Mouse (Mus musculus) liver, adult 2 months (tissue): ENCODE data around the gene Lrmp. TPM values are rescaled to one million over a fixed set of nuclear protein-coding genes. Genes with fewer than 3 reads are reported as not detected.

Experiments used
- DNase-seq: peaks from one replicate; pipeline ENCODE4 v3.0.0-alpha.2; 2011; ENCODE audit warnings: low read depth, low spot score; ENCODE audit errors: extremely low read depth
- H3K27ac ChIP-seq: fragments of 200-500 bp; replicated peaks from 2 replicates; pipeline ENCODE4 v1.5.1; 2012; ENCODE audit warnings: low read depth, mild to moderate bottlenecking, control low read depth, inconsistent platforms, low read length; ENCODE audit not compliant: insufficient read depth
- H3K27me3 ChIP-seq: fragments of 200-500 bp; 2 replicates; pipeline ENCODE4 v1.6.1; 2012; ENCODE audit warnings: mild to moderate bottlenecking, moderate library complexity, low read length, inconsistent platforms; ENCODE audit not compliant: control insufficient read depth, insufficient read depth
- H3K36me3 ChIP-seq: fragments of 200-500 bp; 2 replicates; pipeline ENCODE4 v1.6.1; 2012; ENCODE audit warnings: low read length, inconsistent platforms; ENCODE audit not compliant: control insufficient read depth, insufficient read depth
- H3K4me1 ChIP-seq: fragments of 200-500 bp; 2 replicates; pipeline ENCODE4 v1.6.1; 2011; ENCODE audit warnings: low read length; ENCODE audit not compliant: control insufficient read depth, insufficient read depth
- H3K4me3 ChIP-seq: fragments of 200-500 bp; 2 replicates; pipeline ENCODE4 v1.5.1; 2011; ENCODE audit warnings: low read depth, mild to moderate bottlenecking, control low read depth, low read length, moderate library complexity; ENCODE audit not compliant: insufficient read depth
- H3K79me2 ChIP-seq: fragments of 200-500 bp; 2 replicates; pipeline ENCODE4 v1.6.1; 2012; ENCODE audit warnings: inconsistent platforms, mild to moderate bottlenecking, low read length, moderate library complexity; ENCODE audit not compliant: control insufficient read depth, insufficient read depth
- H3K9ac ChIP-seq: fragments of 200-500 bp; 2 replicates; pipeline ENCODE4 v1.6.1; 2012; ENCODE audit warnings: low read depth, mild to moderate bottlenecking, control low read depth, inconsistent platforms, low read length
- CTCF ChIP-seq: fragments of 200-500 bp; IDR thresholded peaks from 2 replicates; pipeline ENCODE4 v1.5.1; 2011; ENCODE audit warnings: low read depth, low read length, control low read depth
- POLR2A ChIP-seq: fragments of 200-500 bp; IDR thresholded peaks from 2 replicates; pipeline ENCODE4 v1.6.1; 2011; ENCODE audit warnings: low read length, control low read depth; ENCODE audit not compliant: insufficient read depth; ENCODE audit errors: extremely low read depth
- WGBS: fragments of 180-500 bp; shearing (Covaris S2); methylation state at CpG from one replicate; pipeline ENCODE4 v1.1.7; 2018; 5-methylcytosine and 5-hydroxymethylcytosine counted together
- polyA plus RNA-seq: library from polyadenylated mRNA; depleted of rRNA; stranded (reverse); fragments of >200 nt; gene quantifications from 2 replicates; pipeline ENCODE4 v1.2.3, GENCODE M21; 2012; rRNA removed
- total RNA-seq: library from RNA; depleted of rRNA; stranded (reverse); fragments of >200 nt; gene quantifications from 2 replicates; pipeline ENCODE4 v1.2.3, GENCODE M21; 2014; rRNA removed

Lrmp gene
- total RNA-seq, result 3.4 and 3.8 TPM in 2 replicates
- 1.7 and 3.6 TPM in 2 replicates for polyA plus RNA-seq

DNA sequence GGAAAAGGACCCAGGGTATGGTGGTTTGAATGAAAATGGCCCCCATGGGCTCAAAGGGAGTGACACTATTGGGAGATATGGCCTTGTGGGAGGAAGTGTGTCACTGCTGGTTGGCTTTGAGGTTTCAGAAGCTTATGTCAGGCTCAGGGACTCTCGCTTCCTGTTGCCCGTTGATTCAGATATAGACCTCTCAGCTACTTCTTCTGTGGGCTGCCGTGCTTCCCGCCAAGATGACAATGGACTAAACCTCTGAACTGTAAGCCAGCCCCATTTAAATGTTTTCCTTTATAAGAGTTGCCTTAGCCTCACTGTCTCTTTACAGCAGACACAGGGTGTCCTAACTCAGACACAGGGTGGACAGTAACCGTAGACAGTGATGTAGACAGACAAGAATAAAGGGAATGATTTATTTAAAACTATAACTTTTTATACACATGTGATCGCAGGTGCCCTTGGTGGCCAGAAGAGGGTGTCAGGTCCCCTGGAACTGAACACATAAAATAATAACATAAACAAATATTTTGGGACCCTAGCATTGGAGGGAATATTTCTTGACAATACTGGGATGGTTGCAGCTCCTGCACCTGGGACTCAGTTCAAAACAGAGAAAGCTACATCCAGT, at the start of gene Lrmp:
Gene Lrmp (plus strand): TSS at position 178 of the 622 bp plus-strand sequence.
- Histone ChIP-seq H3K9ac (no peak within 1 kb of the TSS), H3K4me1 (no peaks in the 10 kb centered on the region), H3K27ac (no peak within 1 kb of the TSS), H3K36me3 (no peaks in the 10 kb centered on the region), H3K27me3 (no peaks in the 10 kb centered on the region), H3K4me3 (no peak within 1 kb of the TSS), H3K79me2 (no peaks in the 10 kb centered on the region)
- 77% methylated on average over 6 of the region's 6 CpGs for WGBS
- peak; percentile 17 for DNase-seq
- TF ChIP-seq POLR2A (no peak), CTCF (no peak)

GRCm38 (mm10) chr6:145066416-145066815, 49.0 kb upstream of the Lrmp start:
- Histone ChIP-seq H3K27ac (no peak overlapping the region), H3K9ac (no peak overlapping the region), H3K4me1 (no peaks in the 10 kb centered on the region), H3K79me2 (no peaks in the 10 kb centered on the region), H3K27me3 (no peaks in the 10 kb centered on the region), H3K4me3 (no peak overlapping the region), H3K36me3 (no peaks in the 10 kb centered on the region)
- TF ChIP-seq POLR2A, result no peak
- TF ChIP-seq CTCF, result no peak
- no peak for DNase-seq
- 80% methylated on average over 6 of the region's 6 CpGs for WGBS

GRCm38 (mm10) chr6:145067679-145068078, 47.8 kb upstream of the Lrmp start:
- Histone ChIP-seq H3K79me2 (no peaks in the 10 kb centered on the region), H3K36me3 (no peaks in the 10 kb centered on the region), H3K27ac (no peak overlapping the region), H3K4me1 (no peaks in the 10 kb centered on the region), H3K27me3 (peaks cover 3% of the 10 kb centered on the region; the same call in 1 of the 2 replicates), H3K4me3 (no peak overlapping the region), H3K9ac (no peak overlapping the region)
- TF ChIP-seq POLR2A, result no peak
- no peak for TF ChIP-seq CTCF
- WGBS, result 83% methylated on average over 8 of the region's 8 CpGs
- DNase-seq, result no peak

DNA sequence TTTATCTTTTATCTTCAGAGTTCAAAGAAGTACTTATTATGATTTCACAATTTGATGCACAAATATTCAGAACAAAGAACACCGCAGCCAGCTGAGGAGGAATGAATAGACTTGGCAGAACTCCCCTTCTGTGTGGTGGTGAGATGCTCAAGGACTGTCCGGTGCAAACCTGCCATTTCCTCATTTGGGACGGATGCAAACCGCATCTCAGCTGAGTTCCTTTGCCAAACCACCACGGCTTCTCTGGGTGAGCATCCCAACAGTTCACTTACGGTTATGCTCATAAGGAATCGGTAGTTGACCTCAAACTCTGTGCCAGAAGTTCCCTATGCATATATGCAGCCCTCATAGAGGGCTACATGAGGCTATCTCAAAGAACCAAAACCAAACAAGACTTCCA, 46.1 kb upstream of the Lrmp start:
- no peaks in the 10 kb centered on the region for H3K36me3 ChIP-seq
- H3K27me3 ChIP-seq, result peaks cover 8% of the 10 kb centered on the region; the same call in 1 of the 2 replicates
- no peaks in the 10 kb centered on the region for H3K79me2 ChIP-seq
- TF ChIP-seq CTCF, result no peak
- no peak for TF ChIP-seq POLR2A
- 94% methylated on average over 7 of the region's 7 CpGs for WGBS
- DNase-seq, result peak; percentile 1
- H3K4me3 ChIP-seq, result no peak overlapping the region
- no peak overlapping the region for H3K9ac ChIP-seq
- H3K4me1 ChIP-seq, result no peaks in the 10 kb centered on the region
- no peak overlapping the region for H3K27ac ChIP-seq

DNA sequence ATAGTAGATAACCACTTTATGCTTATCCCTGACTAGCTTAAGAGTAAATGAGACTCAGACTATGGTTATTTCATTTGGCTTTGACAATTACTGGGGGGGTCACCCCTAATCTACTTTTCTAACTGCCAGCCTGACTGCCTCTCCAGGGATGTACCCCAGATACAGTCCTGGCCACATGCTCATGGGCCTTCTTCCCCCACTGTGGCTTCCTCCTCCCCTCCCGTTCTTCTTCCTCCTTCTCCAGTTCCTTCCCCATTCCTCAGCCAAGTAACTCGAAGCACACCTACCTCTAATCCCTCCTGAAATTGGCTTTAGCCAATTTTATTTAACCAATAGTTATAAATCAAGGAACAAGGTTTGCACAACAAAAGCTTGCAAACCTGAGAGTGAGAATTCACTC, 45.5 kb upstream of the Lrmp start:
- H3K27me3 ChIP-seq, result peaks cover 8% of the 10 kb centered on the region; the same call in 1 of the 2 replicates
- no peak for DNase-seq
- H3K36me3 ChIP-seq, result no peaks in the 10 kb centered on the region
- no peaks in the 10 kb centered on the region for H3K79me2 ChIP-seq
- H3K4me1 ChIP-seq, result no peaks in the 10 kb centered on the region
- TF ChIP-seq POLR2A (no peak), CTCF (no peak)
- H3K27ac ChIP-seq, result no peak overlapping the region
- 74% methylated on average over 2 of the region's 2 CpGs for WGBS
- H3K9ac ChIP-seq, result no peak overlapping the region
- no peak overlapping the region for H3K4me3 ChIP-seq

DNA sequence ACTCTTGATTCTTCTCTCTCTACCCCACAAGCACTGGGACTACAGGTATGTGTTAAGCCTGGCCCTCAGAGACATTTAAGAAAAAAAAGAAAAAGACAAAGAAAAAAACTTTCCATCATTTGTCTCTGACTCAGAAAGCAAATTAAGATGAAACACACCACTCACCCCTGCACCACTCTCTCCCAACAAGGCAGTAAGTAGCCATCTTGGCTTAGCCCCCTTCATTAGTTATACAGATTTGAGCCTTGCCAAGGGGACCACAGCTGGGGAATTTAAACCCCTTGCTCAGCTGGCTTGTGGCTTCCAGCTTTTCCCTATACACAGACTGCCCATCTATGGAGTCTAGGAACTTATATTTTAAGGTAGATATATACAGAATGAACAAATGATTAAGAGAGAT, 41.0 kb upstream of the Lrmp start:
- Histone ChIP-seq H3K36me3 (no peaks in the 10 kb centered on the region), H3K4me1 (peaks cover 1% of the 10 kb centered on the region; the same call in 1 of the 2 replicates), H3K27me3 (peaks cover 15% of the 10 kb centered on the region), H3K4me3 (no peak overlapping the region), H3K79me2 (no peaks in the 10 kb centered on the region), H3K27ac (no peak overlapping the region), H3K9ac (no peak overlapping the region)
- no peak for DNase-seq
- TF ChIP-seq POLR2A (no peak), CTCF (no peak)
